Mouse (Mus musculus) central nervous system, embryonic 18 days (tissue): ENCODE data around the gene Prkag3. TPM values are rescaled to one million over a fixed set of nuclear protein-coding genes. Genes with fewer than 3 reads are reported as not detected.

ENCODE experiments used
- polyA plus RNA-seq: library from polyadenylated mRNA; depleted of rRNA; stranded (reverse); fragments of >200 nt; gene quantifications from 2 replicates; pipeline ENCODE4 v1.2.3, GENCODE M21; 2012; rRNA removed

The Prkag3 gene
- polyA plus RNA-seq: 0.04 and 0.44 TPM in 2 replicates

GRCm38 (mm10) chr1:74748643-74749271, at the start of gene Prkag3:
Prkag3 (minus strand) TSS chr1:74749221.

GRCm38 (mm10) chr1:74791249-74791648, 42.2 kb upstream of the Prkag3 start, which contains the start of gene Wnt10a:
Wnt10a (plus strand) TSS chr1:74791516.

DNA sequence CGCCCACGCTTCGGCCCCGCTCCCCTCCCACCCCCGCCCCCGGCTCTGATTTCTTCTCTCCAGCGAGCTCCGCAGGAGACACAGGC, 22.7 kb upstream of the Prkag3 start, which contains the start of gene Wnt6:
Wnt6 (plus strand) TSS at position 48 of the 86 bp plus-strand sequence.

DNA sequence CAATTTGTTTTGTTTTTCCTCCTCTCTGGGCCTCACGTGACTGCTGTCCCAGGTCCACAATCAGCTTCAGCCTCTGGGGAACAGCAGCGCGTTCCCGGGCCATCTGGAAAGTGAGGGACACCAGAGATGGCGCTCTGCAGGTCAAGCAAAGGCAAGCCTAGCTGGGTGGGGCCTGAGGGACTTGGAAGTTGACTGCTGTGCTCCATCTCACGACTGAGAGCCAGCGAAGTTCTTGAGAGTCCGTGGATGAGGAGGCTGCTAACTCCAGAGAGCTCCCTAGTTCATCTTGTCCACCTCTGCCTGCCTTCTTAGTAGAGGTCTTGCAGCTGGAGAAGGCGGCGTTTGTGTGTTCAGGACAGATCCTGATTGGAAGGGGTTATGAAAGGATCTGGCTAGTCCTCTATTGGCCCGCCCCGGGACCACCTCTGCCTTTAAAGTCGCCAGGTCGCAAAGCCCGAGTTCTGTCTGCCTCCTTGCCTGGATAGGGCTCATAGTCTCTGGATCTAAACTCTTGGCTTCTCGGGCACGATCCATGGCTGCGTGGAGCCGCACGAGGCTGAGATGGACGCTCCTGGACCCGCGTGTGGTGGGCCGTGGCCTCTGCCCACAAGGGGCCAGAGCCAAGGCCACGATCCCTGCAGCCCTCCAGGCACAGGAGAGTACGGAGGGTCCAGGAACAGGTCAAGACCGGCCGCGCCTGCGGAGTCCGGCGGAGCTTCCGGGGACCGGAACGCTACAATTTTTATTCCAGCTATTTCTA, 35.7 kb downstream of the Prkag3 start, which contains the start of gene Cyp27a1:
Cyp27a1 (plus strand) TSS at position 476 of the 760 bp plus-strand sequence.

Other genes starting within 250 kb of the Prkag3 start
- gene Cnot9, start 243.2 kb downstream of the Prkag3 start, polyA plus RNA-seq: 47.5 and 47.7 TPM in 2 replicates
- gene Plcd4, start 206.3 kb downstream of the Prkag3 start, polyA plus RNA-seq: 5.5 and 7.0 TPM in 2 replicates
- 10.5 and 12.4 TPM in 2 replicates for gene Usp37, start 204.9 kb downstream of the Prkag3 start, polyA plus RNA-seq
- gene Zfp142, start 161.0 kb downstream of the Prkag3 start, polyA plus RNA-seq: 18.7 and 20.5 TPM in 2 replicates
- 29.7 and 30.6 TPM in 2 replicates for gene Bcs1l, start 160.9 kb downstream of the Prkag3 start, polyA plus RNA-seq
- gene Rnf25, start 147.8 kb downstream of the Prkag3 start, polyA plus RNA-seq: 134 and 139 TPM in 2 replicates
- 17.6 and 19.2 TPM in 2 replicates for gene Stk36, start 147.8 kb downstream of the Prkag3 start, polyA plus RNA-seq
- gene Ttll4, start 87.5 kb downstream of the Prkag3 start, polyA plus RNA-seq: 29.7 and 31.8 TPM in 2 replicates
- gene Cyp27a1, start 35.6 kb downstream of the Prkag3 start, polyA plus RNA-seq: 1.8 and 2.4 TPM in 2 replicates
- gene Wnt6, start 22.7 kb upstream of the Prkag3 start, polyA plus RNA-seq: 3.2 and 3.4 TPM in 2 replicates
- gene Wnt10a, start 42.3 kb upstream of the Prkag3 start, polyA plus RNA-seq: 0.17 and 0.52 TPM in 2 replicates
- 63.6 and 72.4 TPM in 2 replicates for gene Cdk5r2, start 105.7 kb upstream of the Prkag3 start, polyA plus RNA-seq
- 0.45 and 0.53 TPM in 2 replicates for gene Fev, start 136.2 kb upstream of the Prkag3 start, polyA plus RNA-seq
- gene Cryba2, start 143.9 kb upstream of the Prkag3 start, polyA plus RNA-seq: 0.25 and 0.32 TPM in 2 replicates
- gene Cfap65, start 186.4 kb upstream of the Prkag3 start, polyA plus RNA-seq: 2.9 and 3.7 TPM in 2 replicates
- gene Ihh, start 202.5 kb upstream of the Prkag3 start, polyA plus RNA-seq: 0.34 and 0.67 TPM in 2 replicates